Mouse (Mus musculus): ENCODE results near the gene Gm12184.

- no peak for TF ChIP-seq CTCF (IDR thresholded peaks at IDR 0.05; ENCODE audit: extremely low read depth, insufficient read length, insufficient replicate concordance, low read depth, low read length)
- no peak for TF ChIP-seq POLR2A (IDR thresholded peaks at IDR 0.05; ENCODE audit: low read depth, low read length)
These were observed 14.8 kb upstream of the Gm12184 start for GRCm38 (mm10) chr11:48841213-48841612.

Data from small intestine, adult 2 months (tissue).